Mouse (Mus musculus) forebrain, embryonic 14.5 days (tissue): ENCODE data around the gene Lect2. TPM values are rescaled to one million over a fixed set of nuclear protein-coding genes. Genes with fewer than 3 reads are reported as not detected.

ENCODE experiments used
- ATAC-seq: fragments of 200-750 bp; cut with Nextera tagmentation; 2 replicates; pipeline ENCODE4 v1.8.0; 2017; ENCODE audit warnings: mild to moderate bottlenecking, moderate library complexity
- DNase-seq: peaks from one replicate; pipeline ENCODE4 v3.0.0-alpha.2; 2015; ENCODE audit warnings: low spot score
- H3K27ac ChIP-seq: fragments of 300-500 bp; sonication (generic); 2 replicates; pipeline ENCODE4 v1.5.1; 2014; ENCODE audit warnings: low read depth, mild to moderate bottlenecking, control low read depth, low read length, moderate library complexity
- H3K27me3 ChIP-seq: fragments of 300-500 bp; sonication (generic); replicated peaks from 2 replicates; pipeline ENCODE4 v1.6.1; 2014; ENCODE audit warnings: low read length, control low read depth, mixed read lengths; ENCODE audit not compliant: control insufficient read depth, insufficient read depth
- H3K36me3 ChIP-seq: fragments of 300-500 bp; sonication (generic); 2 replicates; pipeline ENCODE4 v1.6.1; 2014; ENCODE audit warnings: low read length, control low read depth; ENCODE audit not compliant: control insufficient read depth, insufficient read depth
- H3K4me1 ChIP-seq: fragments of 300-500 bp; sonication (generic); 2 replicates; pipeline ENCODE4 v1.6.1; 2014; ENCODE audit warnings: antibody characterized with exemption, low read length, control low read depth; ENCODE audit not compliant: control insufficient read depth, insufficient read depth
- H3K4me2 ChIP-seq: fragments of 300-500 bp; sonication (generic); 2 replicates; pipeline ENCODE4 v1.6.1; 2014; ENCODE audit warnings: mild to moderate bottlenecking, control low read depth, low read length
- H3K4me3 ChIP-seq: fragments of 300-500 bp; sonication (generic); 2 replicates; pipeline ENCODE4 v1.5.1; 2014; ENCODE audit warnings: low read depth, low read length, control low read depth
- H3K9ac ChIP-seq: fragments of 300-500 bp; sonication (generic); 2 replicates; pipeline ENCODE4 v1.6.1; 2014; ENCODE audit warnings: mild to moderate bottlenecking, low read length, control low read depth, moderate library complexity
- H3K9me3 ChIP-seq: fragments of 300-500 bp; sonication (generic); replicated peaks from 2 replicates; pipeline ENCODE4 v1.6.1; 2016; ENCODE audit warnings: low read length, control low read depth, mixed read lengths; ENCODE audit not compliant: control insufficient read depth
- WGBS: fragments of 180-500 bp; shearing (Covaris S2); extraction: QIAGEN DNeasy Blood & Tissue Kit; methylation state at CpG from one replicate; pipeline ENCODE4 v1.1.7; 2014; 5-methylcytosine and 5-hydroxymethylcytosine counted together
- polyA plus RNA-seq: library from polyadenylated mRNA; unstranded; fragments of >200 nt; fragmentation: Nextera tagmentation; extraction: Ambion mirVana; gene quantifications from 2 replicates; pipeline ENCODE4 v1.2.1, GENCODE M21; 2014

The Lect2 gene
- not detected in 2 replicates for polyA plus RNA-seq

DNA sequence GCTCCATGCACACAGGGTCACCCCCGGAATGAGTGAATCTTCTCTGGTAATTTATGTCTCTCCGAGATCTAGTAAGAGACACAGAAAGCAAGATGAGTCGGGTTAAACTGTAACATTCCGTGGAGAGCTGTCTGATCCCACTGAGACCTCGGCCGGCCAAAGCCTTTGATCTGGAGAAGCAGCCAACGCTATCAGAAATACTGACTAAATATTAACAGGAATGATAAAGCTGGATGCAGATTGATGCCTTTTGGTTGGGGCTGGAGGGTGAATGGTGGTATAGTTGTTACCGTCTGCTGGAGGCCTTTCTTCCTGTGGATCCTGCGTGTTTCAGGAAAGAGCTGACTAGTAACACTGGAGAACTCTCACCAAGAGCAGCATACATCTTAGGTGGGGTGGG, at the start of gene Lect2:
Gene Lect2 (minus strand): TSS at position 102 of the 400 bp plus-strand sequence.
- Histone ChIP-seq H3K9ac (no peak within 1 kb of the TSS), H3K27me3 (no peaks in the 10 kb centered on the region), H3K36me3 (no peaks in the 10 kb centered on the region), H3K27ac (no peak within 1 kb of the TSS), H3K4me3 (no peak within 1 kb of the TSS), H3K9me3 (no peaks in the 10 kb centered on the region), H3K4me2 (no peak within 1 kb of the TSS), H3K4me1 (no peaks in the 10 kb centered on the region)
- ATAC-seq (no peak), DNase-seq (no peak)
- WGBS, result 90% methylated on average over 9 of the region's 9 CpGs

- ATAC-seq (peak; percentile 67), DNase-seq (peak; percentile 50)
- WGBS, result 32% methylated on average over 4 of the region's 4 CpGs
- Histone ChIP-seq H3K27me3 (no peaks in the 10 kb centered on the region), H3K4me1 (peaks cover 15% of the 10 kb centered on the region), H3K4me2 (no peak overlapping the region), H3K36me3 (no peaks in the 10 kb centered on the region), H3K9me3 (no peaks in the 10 kb centered on the region), H3K4me3 (no peak overlapping the region), H3K9ac (no peak overlapping the region), H3K27ac (no peak overlapping the region)
These were observed 49.0 kb upstream of the Lect2 start for GRCm38 (mm10) chr13:56597296-56597695.

DNA sequence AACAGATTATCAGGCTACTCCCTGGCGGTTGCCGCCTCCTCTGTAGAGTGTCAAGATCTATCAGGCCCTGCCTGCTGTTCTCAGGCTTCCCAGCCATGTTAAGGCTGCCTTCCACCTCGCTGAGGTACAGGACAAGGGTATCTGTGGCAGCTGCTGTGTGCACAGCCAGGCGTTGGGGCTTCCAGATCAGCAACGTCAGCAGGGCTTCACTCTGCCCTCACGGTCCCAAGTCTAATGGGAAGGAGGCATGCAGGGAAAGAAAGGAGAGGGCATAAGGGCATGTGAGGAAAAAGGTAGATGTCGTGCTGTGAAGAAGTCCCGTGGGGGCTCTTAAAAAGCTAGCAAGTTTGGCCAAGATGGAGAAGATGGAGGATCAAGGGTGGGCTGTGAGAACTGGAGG, 46.9 kb upstream of the Lect2 start:
- H3K36me3 ChIP-seq, result no peaks in the 10 kb centered on the region
- H3K9ac ChIP-seq, result no peak overlapping the region
- H3K9me3 ChIP-seq, result no peaks in the 10 kb centered on the region
- ATAC-seq (no peak), DNase-seq (no peak)
- peaks cover 15% of the 10 kb centered on the region for H3K4me1 ChIP-seq
- no peak overlapping the region for H3K4me3 ChIP-seq
- no peak overlapping the region for H3K4me2 ChIP-seq
- no peak overlapping the region for H3K27ac ChIP-seq
- no peaks in the 10 kb centered on the region for H3K27me3 ChIP-seq
- 83% methylated on average over 8 of the region's 8 CpGs for WGBS

DNA sequence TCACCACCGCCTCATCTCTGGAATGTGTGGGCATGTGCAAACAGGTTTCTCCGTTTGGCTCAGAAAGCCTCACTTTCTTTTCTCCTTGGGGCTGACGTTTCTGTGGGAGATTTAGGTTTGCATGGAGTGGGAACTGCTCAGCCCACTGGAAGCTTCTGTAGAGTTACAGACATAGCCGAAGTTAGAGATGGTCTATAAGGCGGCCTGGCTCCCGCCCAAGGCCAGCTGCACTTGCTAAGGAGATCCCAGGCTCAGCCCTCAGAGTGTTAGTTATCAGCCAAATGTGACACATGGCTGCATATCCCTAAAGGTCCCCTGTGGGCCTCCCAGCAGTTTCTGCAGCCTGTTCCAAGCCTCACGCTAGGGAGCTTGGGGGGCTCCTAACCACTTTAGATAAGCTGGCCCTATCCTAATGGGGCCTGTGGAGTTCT, 45.7 kb upstream of the Lect2 start:
- 73% methylated on average over 7 of the region's 7 CpGs for WGBS
- H3K4me2 ChIP-seq, result no peak overlapping the region
- H3K36me3 ChIP-seq, result no peaks in the 10 kb centered on the region
- no peak for ATAC-seq
- H3K4me3 ChIP-seq, result no peak overlapping the region
- no peak for DNase-seq
- peaks cover 15% of the 10 kb centered on the region for H3K4me1 ChIP-seq
- H3K27ac ChIP-seq, result no peak overlapping the region
- H3K9ac ChIP-seq, result no peak overlapping the region
- H3K9me3 ChIP-seq, result no peaks in the 10 kb centered on the region
- H3K27me3 ChIP-seq, result no peaks in the 10 kb centered on the region

DNA sequence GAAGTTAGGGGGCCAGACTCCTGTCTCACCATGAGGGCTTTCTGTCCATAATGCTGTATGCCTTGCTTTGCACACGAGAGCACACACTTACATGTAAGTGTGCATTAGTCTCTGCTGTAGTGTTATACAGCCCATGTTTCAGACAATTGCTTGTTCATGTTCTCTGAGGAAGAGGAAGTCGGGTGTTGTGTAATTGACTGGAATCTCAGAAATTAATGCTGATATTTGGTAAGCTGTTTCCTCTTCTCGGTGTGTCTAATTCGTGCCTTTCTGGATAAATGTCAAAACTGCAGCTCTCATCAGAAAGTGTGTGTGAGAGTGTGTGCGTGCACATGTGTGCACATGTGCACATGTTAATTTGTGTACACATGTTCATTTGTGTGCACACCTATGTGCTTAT, 44.9 kb upstream of the Lect2 start:
- peaks cover 14% of the 10 kb centered on the region for H3K4me1 ChIP-seq
- H3K9me3 ChIP-seq, result no peaks in the 10 kb centered on the region
- WGBS, result 91% methylated on average over 5 of the region's 5 CpGs
- H3K4me2 ChIP-seq, result no peak overlapping the region
- ATAC-seq (no peak), DNase-seq (no peak)
- no peaks in the 10 kb centered on the region for H3K36me3 ChIP-seq
- no peaks in the 10 kb centered on the region for H3K27me3 ChIP-seq
- H3K4me3 ChIP-seq, result no peak overlapping the region
- no peak overlapping the region for H3K9ac ChIP-seq
- no peak overlapping the region for H3K27ac ChIP-seq

- DNase-seq (no peak), ATAC-seq (no peak)
- Histone ChIP-seq H3K27ac (no peak overlapping the region), H3K9ac (no peak overlapping the region), H3K4me1 (peaks cover 2% of the 10 kb centered on the region), H3K4me3 (no peak overlapping the region), H3K9me3 (no peaks in the 10 kb centered on the region), H3K27me3 (no peaks in the 10 kb centered on the region), H3K36me3 (no peaks in the 10 kb centered on the region), H3K4me2 (no peak overlapping the region)
- WGBS, result 63% methylated on average over 2 of the region's 2 CpGs
These were observed 43.6 kb upstream of the Lect2 start for GRCm38 (mm10) chr13:56591939-56592338.

DNA sequence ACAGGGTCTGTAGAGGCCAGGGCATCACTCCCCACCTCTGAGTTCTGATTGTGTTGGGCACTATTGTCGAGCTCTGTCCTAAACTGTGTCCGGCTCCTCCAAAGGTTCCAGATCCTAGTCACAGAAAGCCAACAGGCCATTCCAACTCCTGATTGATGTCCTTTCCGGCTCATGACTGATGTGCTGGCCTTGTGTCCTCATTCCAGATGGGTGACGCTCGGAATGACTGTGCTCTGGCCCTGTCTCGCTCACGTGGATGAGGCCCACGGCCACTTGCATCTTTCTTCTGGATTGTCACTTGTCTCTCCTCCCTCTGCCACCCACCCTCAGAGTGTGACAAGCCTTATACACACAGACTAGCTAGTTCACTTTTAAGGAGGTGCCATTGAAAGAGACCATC, 42.9 kb upstream of the Lect2 start:
- Histone ChIP-seq H3K27me3 (no peaks in the 10 kb centered on the region), H3K9ac (no peak overlapping the region), H3K4me2 (no peak overlapping the region), H3K9me3 (no peaks in the 10 kb centered on the region), H3K27ac (no peak overlapping the region), H3K4me1 (no peaks in the 10 kb centered on the region), H3K36me3 (no peaks in the 10 kb centered on the region), H3K4me3 (no peak overlapping the region)
- DNase-seq, result no peak
- WGBS, result 92% methylated on average over 8 of the region's 8 CpGs
- no peak for ATAC-seq

GRCm38 (mm10) chr13:56590202-56590601, 41.9 kb upstream of the Lect2 start:
- Histone ChIP-seq H3K9me3 (no peaks in the 10 kb centered on the region), H3K4me1 (no peaks in the 10 kb centered on the region), H3K27me3 (no peaks in the 10 kb centered on the region), H3K4me3 (no peak overlapping the region), H3K27ac (no peak overlapping the region), H3K9ac (no peak overlapping the region), H3K36me3 (no peaks in the 10 kb centered on the region), H3K4me2 (no peak overlapping the region)
- ATAC-seq, result no peak
- no peak for DNase-seq
- 89% methylated on average over 5 of the region's 5 CpGs for WGBS

DNA sequence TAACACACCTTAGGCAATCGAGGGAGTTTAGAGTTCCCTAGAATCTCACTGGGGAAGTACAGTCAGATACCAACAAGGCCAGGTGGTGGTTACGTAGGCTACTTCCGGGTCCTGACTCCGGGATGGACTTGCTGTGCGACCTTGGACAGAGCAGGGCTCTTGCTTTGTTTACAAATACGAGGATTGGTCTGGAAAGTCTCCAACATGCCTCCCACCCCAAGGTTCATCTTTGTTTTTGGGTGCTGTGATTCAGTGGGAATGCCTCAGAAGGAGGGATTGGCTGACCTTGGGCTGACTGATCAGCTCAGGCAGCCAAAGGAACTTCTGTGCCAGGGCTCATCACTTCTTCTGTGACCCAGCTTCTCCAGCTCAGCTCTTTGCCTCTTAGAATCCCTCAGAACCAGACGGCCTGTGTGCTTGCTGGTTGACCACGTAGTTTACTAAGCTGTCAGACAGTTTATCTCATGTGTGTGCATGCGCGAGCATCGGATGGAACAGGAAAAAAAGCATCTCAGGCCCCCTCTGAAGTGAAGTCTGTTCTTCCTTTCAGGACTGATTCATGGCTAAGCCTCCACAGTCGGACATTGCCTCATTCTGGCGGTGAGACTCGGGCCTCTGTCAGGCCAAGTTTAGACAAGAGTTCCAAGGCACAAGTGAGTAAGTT, 40.3 kb upstream of the Lect2 start:
- no peaks in the 10 kb centered on the region for H3K36me3 ChIP-seq
- no peaks in the 10 kb centered on the region for H3K9me3 ChIP-seq
- H3K4me2 ChIP-seq, result no peak overlapping the region
- DNase-seq (no peak), ATAC-seq (no peak)
- H3K4me1 ChIP-seq, result no peaks in the 10 kb centered on the region
- no peak overlapping the region for H3K27ac ChIP-seq
- H3K9ac ChIP-seq, result no peak overlapping the region
- no peaks in the 10 kb centered on the region for H3K27me3 ChIP-seq
- 87% methylated on average over 14 of the region's 14 CpGs for WGBS
- H3K4me3 ChIP-seq, result no peak overlapping the region
